Mouse (Mus musculus): ENCODE measurements around the gene Prmt7.
"Not testable (repeated sequence)": the region's sequence is repeated elsewhere in the genome, so short reads cannot be mapped to it uniquely, and the experiment has no call there.

Prmt7 gene

DNA sequence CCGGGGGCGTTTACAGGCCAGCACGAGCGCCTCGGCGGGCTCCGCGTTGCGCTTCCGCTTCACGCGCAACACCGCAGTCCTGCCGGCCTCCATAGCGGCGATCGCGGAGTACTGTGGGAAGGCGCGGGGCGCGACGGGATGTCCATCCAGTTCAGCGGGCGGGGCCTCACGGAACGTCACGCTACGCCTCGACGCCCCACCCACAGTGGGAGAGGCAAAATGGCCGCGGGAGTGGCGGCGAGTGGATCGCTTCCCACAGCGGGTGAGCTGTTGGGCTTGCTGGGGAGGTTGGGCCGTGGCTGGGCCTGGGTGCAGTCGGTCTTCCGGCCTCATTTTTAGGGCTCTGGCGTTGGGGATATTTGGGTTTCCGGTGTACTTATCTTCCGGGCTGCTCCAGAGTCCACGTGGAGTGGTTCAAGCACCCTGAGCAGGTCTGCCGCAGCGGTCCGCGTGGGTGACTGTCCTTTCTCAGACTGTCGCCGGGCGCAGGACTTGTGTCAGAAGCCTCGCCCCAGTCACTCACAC, at the start of gene Prmt7, which contains the start of gene Slc7a6os:
Prmt7 (plus strand) TSS at position 116 of the 525 bp plus-strand sequence.
Slc7a6os (minus strand) TSS at position 115 of the 525 bp plus-strand sequence.
- DNase-seq, result peak; percentile 97

GRCm38 (mm10) chr8:106163251-106163650, 47.5 kb upstream of the Prmt7 start:
- no peak for DNase-seq

GRCm38 (mm10) chr8:106165460-106165859, 45.3 kb upstream of the Prmt7 start:
- peak; percentile 81 for DNase-seq

GRCm38 (mm10) chr8:106168356-106169016, 42.2 kb upstream of the Prmt7 start, which contains the start of gene Slc7a6:
Slc7a6 (plus strand) TSS chr8:106168857.
- peak; percentile 90 for DNase-seq

- DNase-seq, result peak; percentile 41
Observed at GRCm38 (mm10) chr8:106169017-106169933, 41.5 kb upstream of the Prmt7 start.

- DNase-seq, result no peak
Observed at GRCm38 (mm10) chr8:106169934-106170480, 40.7 kb upstream of the Prmt7 start.

DNA sequence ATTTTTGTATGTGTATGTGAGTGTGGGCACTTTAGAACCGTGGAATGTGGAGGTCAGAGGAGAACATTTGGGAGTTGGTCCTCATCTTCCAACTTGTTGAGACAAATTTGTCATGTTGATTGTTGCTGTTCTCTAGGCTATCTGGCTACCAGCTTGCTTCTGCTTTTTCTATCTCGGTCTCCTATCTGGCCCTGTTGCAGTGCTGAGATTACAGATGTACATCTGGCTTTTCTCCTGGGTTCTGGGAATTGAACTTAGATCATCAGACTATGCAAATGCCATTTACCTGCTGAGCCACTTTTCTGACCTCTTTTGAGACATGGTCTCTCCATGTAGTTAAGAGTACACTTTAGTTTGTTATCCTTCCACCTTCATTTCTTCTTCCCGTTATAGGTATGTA, 37.2 kb upstream of the Prmt7 start:
- DNase-seq, result no peak

- no peak for DNase-seq
Observed at GRCm38 (mm10) chr8:106176891-106177290, 33.8 kb upstream of the Prmt7 start.

DNA sequence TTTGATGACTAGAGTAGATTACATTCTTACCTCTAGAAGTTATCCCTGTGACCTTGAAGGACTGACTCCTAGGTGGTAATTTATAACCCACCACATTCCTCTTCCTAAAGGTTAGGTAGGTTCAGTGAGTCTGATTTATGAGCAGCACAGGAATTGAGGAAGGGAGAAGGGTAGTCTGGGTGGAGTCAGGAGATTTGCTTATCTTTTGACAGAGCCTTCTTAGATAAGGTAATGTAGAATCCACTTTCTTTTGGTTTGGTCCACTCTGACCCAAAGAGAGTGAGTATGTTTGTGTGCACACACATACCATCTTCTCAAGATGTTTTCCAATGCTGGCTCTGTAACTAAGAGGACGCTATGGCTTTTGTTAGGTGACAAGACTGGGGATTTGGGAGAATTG, 33.1 kb upstream of the Prmt7 start:
- no peak for DNase-seq

GRCm38 (mm10) chr8:106178428-106178827, 32.3 kb upstream of the Prmt7 start:
- no peak for DNase-seq

DNA sequence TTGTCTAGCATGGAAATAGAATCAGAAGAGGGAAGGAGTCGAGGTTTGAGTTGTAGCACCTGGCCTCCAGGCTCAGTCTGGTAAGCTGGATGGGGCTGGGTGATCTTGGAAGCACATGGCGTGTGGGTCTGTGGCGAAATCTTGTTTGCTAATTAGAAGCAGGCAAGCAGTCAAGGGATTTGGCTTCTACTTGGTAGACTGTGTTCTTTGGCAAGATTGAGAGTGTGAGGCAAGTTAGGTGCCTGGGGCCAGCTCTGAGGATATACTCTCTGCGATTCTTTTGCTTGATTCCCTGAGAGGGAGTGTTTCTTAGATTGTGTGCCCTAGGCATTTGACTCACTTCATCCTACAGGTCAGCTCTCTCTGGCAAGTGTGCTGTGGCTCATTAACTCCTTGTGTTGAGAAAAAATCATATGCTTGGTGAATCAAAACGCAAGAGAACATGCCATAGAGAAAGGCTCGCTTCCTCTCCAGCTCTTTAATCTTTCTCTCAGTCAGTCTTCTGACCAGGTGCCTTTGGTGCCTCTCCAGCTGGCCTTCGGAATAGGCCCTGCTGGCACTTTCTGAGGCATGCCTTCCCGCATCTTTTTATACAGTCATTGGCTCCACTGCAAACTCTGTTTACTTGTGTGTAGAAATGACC, 25.0 kb upstream of the Prmt7 start:
- no peak for DNase-seq

- DNase-seq, result no peak
Observed at GRCm38 (mm10) chr8:106186394-106186793, 24.3 kb upstream of the Prmt7 start.

GRCm38 (mm10) chr8:106189162-106189561, 21.6 kb upstream of the Prmt7 start:
- DNase-seq, result no peak

GRCm38 (mm10) chr8:106191639-106192038, 19.1 kb upstream of the Prmt7 start:
- no peak for DNase-seq

DNA sequence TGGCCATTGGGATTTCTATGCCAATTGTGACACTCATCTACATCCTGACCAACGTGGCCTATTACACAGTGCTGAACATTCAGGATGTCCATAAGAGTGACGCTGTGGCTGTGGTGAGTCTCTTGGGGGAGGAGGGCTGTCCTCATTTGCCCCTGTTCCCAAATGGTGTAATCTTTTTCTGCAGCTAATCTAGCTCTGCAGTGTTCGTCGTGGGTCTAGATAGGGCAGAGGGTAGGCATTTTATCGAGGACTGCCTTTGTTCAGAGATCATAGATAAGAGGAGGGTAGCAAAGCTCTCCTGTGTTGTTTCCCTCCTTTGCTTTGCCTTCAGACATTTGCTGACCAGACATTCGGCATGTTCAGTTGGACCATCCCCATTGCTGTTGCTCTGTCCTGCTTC, 17.6 kb upstream of the Prmt7 start:
- no peak for DNase-seq

- no peak for DNase-seq
Observed at GRCm38 (mm10) chr8:106194062-106194461, 16.7 kb upstream of the Prmt7 start.

- no peak for DNase-seq
Observed at GRCm38 (mm10) chr8:106198741-106199140, 12.0 kb upstream of the Prmt7 start.

GRCm38 (mm10) chr8:106199596-106199995, 11.1 kb upstream of the Prmt7 start:
- DNase-seq, result not testable (repeated sequence)

- peak; percentile 54 for DNase-seq
Observed at GRCm38 (mm10) chr8:106210035-106210731, 553 bp upstream of the Prmt7 start.

DNA sequence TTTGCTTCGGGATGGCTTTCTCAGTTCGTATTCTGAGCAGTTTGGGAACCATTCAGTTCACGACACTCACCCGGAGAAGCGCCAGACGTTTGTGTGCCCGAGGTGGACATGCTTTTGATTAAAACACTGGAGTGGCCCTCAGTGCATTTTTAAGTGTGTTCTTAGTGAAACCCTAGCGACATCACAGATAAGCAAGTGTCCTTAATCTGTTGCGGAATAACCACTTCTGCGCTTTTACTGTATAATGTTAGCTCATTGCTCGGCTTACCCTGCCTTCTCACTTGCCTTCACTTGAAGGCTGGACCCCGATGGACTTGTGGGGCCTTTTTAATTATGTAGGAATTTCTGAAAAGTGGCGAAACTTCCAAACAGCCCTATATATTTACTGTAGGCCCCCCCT, 685 bp downstream of the Prmt7 start:
- no peak for DNase-seq

DNA sequence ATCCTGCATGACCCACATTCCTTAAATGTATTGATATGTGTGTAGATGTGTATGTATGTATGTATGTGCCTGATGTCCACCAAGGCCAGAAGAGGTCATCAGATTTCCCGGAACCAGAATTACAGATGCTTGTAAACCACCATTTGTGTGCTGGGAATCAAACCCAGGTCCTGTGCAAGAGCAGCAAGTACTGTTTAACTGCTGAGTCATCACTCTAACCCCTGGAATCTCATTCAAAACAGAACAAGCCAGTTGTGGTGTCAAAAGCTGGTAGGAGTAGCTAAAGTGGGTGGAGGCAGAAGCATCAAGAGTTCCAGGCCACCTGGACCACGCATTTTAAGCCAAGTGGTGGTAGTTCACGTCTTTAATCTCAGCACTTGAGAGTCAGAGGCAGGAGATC, 3.2 kb downstream of the Prmt7 start:
- DNase-seq, result no peak

- no peak for DNase-seq
Observed at GRCm38 (mm10) chr8:106219620-106220019, 8.9 kb downstream of the Prmt7 start.

All from right cerebral cortex, postnatal 14 days (tissue).